In genomic region chr15:100080833-100081477, GRCm38 (mm10) we compare ENCODE assay signal across 13 mouse cellular contexts. TPM values are rescaled to one million over a fixed set of nuclear protein-coding genes. Genes with fewer than 3 reads are reported as not detected.
DNase-seq lines count a peak whose midpoint lies in the region; ATAC-seq and TF ChIP-seq lines count a peak whose summit lies in the region.
"Had no signal": no experiment of that assay in that cellular context is flagged by ENCODE, and none has a peak within 500 bp of the region (broad histone marks: within the 10 kb centered on the region; RNA-seq: fewer than 3 reads in every experiment).

No protein-coding gene starts in this region.

- peak overlapping the region; percentile 40; the same call in 1 of the 2 replicates for H3K27ac ChIP-seq in layer of hippocampus, adult 2 months

- H3K4me3 ChIP-seq in layer of hippocampus, adult 2 months, result no peak overlapping the region
- H3K4me3 ChIP-seq: erythroblast, embryonic 14.5 days; limb, embryonic 15.5 days had no signal

- peak; percentile 55 to 82 for DNase-seq in adrenal gland, adult (ENCODE audit: inconsistent age in 2 of 2, low spot score in 1 of 2)
- no peak for DNase-seq in adrenal gland, adult 18-20 months (ENCODE audit: low spot score in 2 of 2)
- no peak for DNase-seq in layer of hippocampus, adult 2 months (ENCODE audit: low spot score in 2 of 2)
- no peak for DNase-seq in layer of hippocampus, postnatal 25 days (ENCODE audit: extremely low spot score in 1 of 2, low spot score in 1 of 2)
- peak; percentile 33 to 39 for DNase-seq in adrenal gland, postnatal 36 days
- DNase-seq in kidney, adult 11 months, result no peak
- DNase-seq in embryo, embryonic 11 days, result no peak
- DNase-seq: cerebellum, adult 18-20 months; gastrocnemius, postnatal 10 days; thymus, postnatal 4 days had no signal

- TF ChIP-seq CTCF in layer of hippocampus, adult 2 months (conservative IDR thresholded peaks at IDR 0.05), result no peak

- ATAC-seq in monocyte, adult 5-6 weeks (replicated peaks; ENCODE audit: insufficient number of reproducible peaks, low FRiP score, low TSS enrichment, poor library complexity, severe bottlenecking), result peak; percentile 69

RNA-seq across cellular contexts. Expression of gene Dip2b, which starts 42.5 kb away (rescaled TPM):
- 10 to 100 TPM; 13.2 to 13.3 TPM for total RNA-seq in adrenal gland, adult 18-20 months (2021)
- 10 to 100 TPM; 47.7 to 51.3 TPM for total RNA-seq in layer of hippocampus, adult 2 months (2021)
- 10 to 100 TPM; 52.5 to 54.3 TPM for total RNA-seq in layer of hippocampus, postnatal 25 days (2021)
- total RNA-seq in adrenal gland, postnatal 36 days (2021), result 10 to 100 TPM; 15.7 to 17.6 TPM
- 11.9 to 22.4 TPM (median 12.8 TPM) in 3 replicates for total RNA-seq in monocyte, adult 5-6 weeks (2017)

Comparison
In these comparisons a context has a peak if more than half of its experiments do, and no peak if none do; other contexts are left out.
1. DNase-seq: peak in adrenal gland, adult (2 of 2) and adrenal gland, postnatal 36 days (2 of 2); none in adrenal gland, adult 18-20 months (0 of 2), layer of hippocampus, adult 2 months (0 of 2), layer of hippocampus, postnatal 25 days (0 of 2), kidney, adult 11 months (single experiment) and embryo, embryonic 11 days (single experiment).